Mouse (Mus musculus) neural tube, embryonic 12.5 days (tissue): ENCODE results near the gene Acvr1b. TPM values are rescaled to one million over a fixed set of nuclear protein-coding genes. Genes with fewer than 3 reads are reported as not detected.
A peak's percentile ranks its signal among the peaks of the same experiment; 100 is the strongest.

Experiments used
- ATAC-seq: fragments of 200-750 bp; cut with Nextera tagmentation; 2 replicates; pipeline ENCODE4 v1.8.0; 2017; ENCODE audit warnings: low read depth, mild to moderate bottlenecking, moderate TSS enrichment, moderate library complexity; ENCODE audit not compliant: low FRiP score
- H3K27ac ChIP-seq: fragments of 300-500 bp; sonication (generic); 2 replicates; pipeline ENCODE4 v1.5.1; 2016
- H3K27me3 ChIP-seq: fragments of 300-500 bp; sonication (generic); replicated peaks from 2 replicates; pipeline ENCODE4 v1.6.1; 2016; ENCODE audit warnings: mild to moderate bottlenecking
- H3K36me3 ChIP-seq: fragments of 300-500 bp; sonication (generic); 2 replicates; pipeline ENCODE4 v1.6.1; 2016; ENCODE audit warnings: mild to moderate bottlenecking
- H3K4me1 ChIP-seq: fragments of 300-500 bp; sonication (generic); 2 replicates; pipeline ENCODE4 v1.6.1; 2016
- H3K4me2 ChIP-seq: fragments of 300-500 bp; sonication (generic); replicated peaks from 2 replicates; pipeline ENCODE4 v1.6.1; 2016; ENCODE audit warnings: mild to moderate bottlenecking
- H3K4me3 ChIP-seq: fragments of 300-500 bp; sonication (generic); 2 replicates; pipeline ENCODE4 v1.5.1; 2016
- H3K9ac ChIP-seq: fragments of 300-500 bp; sonication (generic); 2 replicates; pipeline ENCODE4 v1.6.1; 2016; ENCODE audit warnings: mild to moderate bottlenecking
- H3K9me3 ChIP-seq: fragments of 300-500 bp; sonication (generic); 2 replicates; pipeline ENCODE4 v1.6.1; 2016; ENCODE audit warnings: mild to moderate bottlenecking
- WGBS: fragments of 180-500 bp; shearing (Covaris S2); methylation state at CpG from one replicate; pipeline ENCODE4 v1.1.7; 2016; 5-methylcytosine and 5-hydroxymethylcytosine counted together
- polyA plus RNA-seq: library from polyadenylated mRNA; unstranded; fragments of >200 nt; fragmentation: Nextera tagmentation; extraction: Ambion mirVana; gene quantifications from 2 replicates; pipeline ENCODE4 v1.2.1, GENCODE M21; 2016

Acvr1b gene
- polyA plus RNA-seq, 1 experiment from 2014 or later = 15.9 TPM

DNA sequence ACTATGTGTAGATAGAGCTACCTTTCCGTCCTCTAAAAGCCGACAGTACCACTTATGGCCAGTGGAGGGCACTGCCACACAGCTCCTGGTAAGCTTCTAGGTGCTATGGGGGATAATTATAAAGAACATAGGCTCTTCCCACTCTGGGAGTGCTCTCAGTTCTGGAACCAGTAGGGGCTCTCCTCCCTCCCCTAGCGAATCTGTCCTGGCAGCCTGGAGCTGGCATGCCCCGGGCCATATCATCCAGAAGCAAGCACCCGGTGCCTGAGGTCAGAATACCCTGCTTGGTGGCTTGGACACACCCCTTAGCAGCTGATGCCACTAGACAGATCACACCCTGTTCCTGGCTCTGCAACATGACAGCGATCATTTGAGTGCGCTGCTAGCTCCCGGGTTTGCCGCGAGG, 66.9 kb downstream of the Acvr1b start:
- H3K27ac ChIP-seq = no peak overlapping the region
- WGBS = 16% methylated on average over 10 of the region's 10 CpGs
- no peak overlapping the region for H3K4me3 ChIP-seq
- peak overlapping the region; percentile 47 for H3K4me2 ChIP-seq
- peaks cover 4% of the 10 kb centered on the region; the same call in 1 of the 2 replicates for H3K27me3 ChIP-seq
- H3K9ac ChIP-seq = no peak overlapping the region
- no peaks in the 10 kb centered on the region for H3K36me3 ChIP-seq
- peak; percentile 68 for ATAC-seq
- H3K4me1 ChIP-seq = peaks cover 16% of the 10 kb centered on the region
- H3K9me3 ChIP-seq = no peaks in the 10 kb centered on the region

DNA sequence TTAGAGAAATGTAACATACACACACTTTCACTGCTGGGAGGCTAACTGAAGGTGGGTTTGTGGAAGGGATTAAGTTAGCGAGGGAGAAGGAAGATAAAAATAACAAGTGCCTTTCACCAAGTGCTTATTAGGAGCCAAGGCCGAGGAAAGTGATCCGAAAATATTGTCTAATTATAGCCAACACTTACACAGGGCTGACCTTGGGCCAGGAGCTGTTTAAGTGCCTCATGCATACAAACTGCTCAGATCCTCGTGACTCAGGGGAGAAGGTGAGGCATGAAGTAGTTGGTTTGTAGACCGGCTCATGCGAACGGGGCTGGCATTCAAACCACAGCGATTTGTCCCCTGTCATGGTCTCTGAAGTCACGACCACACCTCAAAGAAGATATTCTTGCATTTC, 67.4 kb downstream of the Acvr1b start:
- no peaks in the 10 kb centered on the region for H3K9me3 ChIP-seq
- WGBS = 69% methylated on average over 9 of the region's 9 CpGs
- no peak for ATAC-seq
- H3K27me3 ChIP-seq = peaks cover 4% of the 10 kb centered on the region; the same call in 1 of the 2 replicates
- H3K27ac ChIP-seq = no peak overlapping the region
- H3K4me2 ChIP-seq = peak overlapping the region; percentile 47
- no peaks in the 10 kb centered on the region for H3K36me3 ChIP-seq
- no peak overlapping the region for H3K9ac ChIP-seq
- H3K4me1 ChIP-seq = peaks cover 13% of the 10 kb centered on the region; the same call in 1 of the 2 replicates
- H3K4me3 ChIP-seq = no peak overlapping the region

DNA sequence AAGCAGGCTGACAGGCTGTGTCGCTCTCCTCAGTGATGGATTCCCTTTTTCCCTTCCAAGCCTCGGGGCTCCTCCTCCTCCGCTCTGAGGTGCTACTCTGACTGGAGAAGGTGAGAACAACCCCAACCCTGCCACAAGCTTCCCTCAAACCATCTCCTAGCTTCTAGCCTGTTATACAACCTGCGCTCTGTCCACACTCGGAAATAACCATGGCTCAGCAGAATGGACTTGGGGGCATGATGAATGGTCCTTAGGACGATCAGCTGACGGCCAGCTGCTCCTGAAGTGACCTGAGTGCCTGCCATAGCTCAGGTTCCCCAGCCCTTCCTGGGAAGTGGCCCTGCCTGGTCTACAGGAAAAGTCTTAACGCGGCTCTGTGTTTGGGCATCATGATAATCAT, 68.0 kb downstream of the Acvr1b start:
- H3K4me3 ChIP-seq = no peak overlapping the region
- 65% methylated on average over 9 of the region's 9 CpGs for WGBS
- H3K4me1 ChIP-seq = peaks cover 13% of the 10 kb centered on the region; the same call in 1 of the 2 replicates
- ATAC-seq = no peak
- H3K4me2 ChIP-seq = no peak overlapping the region
- no peaks in the 10 kb centered on the region for H3K9me3 ChIP-seq
- H3K27ac ChIP-seq = no peak overlapping the region
- H3K9ac ChIP-seq = no peak overlapping the region
- H3K36me3 ChIP-seq = no peaks in the 10 kb centered on the region
- H3K27me3 ChIP-seq = peaks cover 4% of the 10 kb centered on the region; the same call in 1 of the 2 replicates

GRCm38 (mm10) chr15:101242645-101243044, 68.8 kb downstream of the Acvr1b start:
- Histone ChIP-seq H3K4me2 (no peak overlapping the region), H3K4me3 (no peak overlapping the region), H3K27me3 (peaks cover 4% of the 10 kb centered on the region; the same call in 1 of the 2 replicates), H3K9me3 (no peaks in the 10 kb centered on the region), H3K9ac (no peak overlapping the region), H3K36me3 (no peaks in the 10 kb centered on the region), H3K4me1 (peaks cover 17% of the 10 kb centered on the region; the same call in 1 of the 2 replicates), H3K27ac (no peak overlapping the region)
- no peak for ATAC-seq
- WGBS = 21% methylated on average over 8 of the region's 8 CpGs

DNA sequence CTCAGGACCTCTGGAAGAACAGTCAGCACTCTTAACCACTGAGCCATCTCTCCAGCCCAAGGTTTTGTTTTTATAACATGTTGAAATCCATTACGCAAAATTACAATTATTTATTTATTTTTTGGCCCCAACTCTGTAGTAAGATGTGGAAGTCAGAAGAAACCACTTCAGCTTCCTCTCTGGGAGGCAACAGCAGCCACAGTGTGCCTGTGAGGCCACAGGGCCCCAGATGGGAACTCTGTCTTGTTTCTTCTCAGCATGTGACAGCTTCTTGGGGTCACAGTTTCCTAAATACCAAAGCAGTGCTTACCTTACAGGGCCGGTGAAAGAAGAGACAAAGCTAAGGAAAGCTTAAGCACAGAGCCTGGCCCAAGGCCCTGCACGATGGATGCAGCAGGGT, 70.1 kb downstream of the Acvr1b start:
- peaks cover 12% of the 10 kb centered on the region; the same call in 1 of the 2 replicates for H3K4me1 ChIP-seq
- no peak overlapping the region for H3K4me2 ChIP-seq
- H3K36me3 ChIP-seq = no peaks in the 10 kb centered on the region
- no peak overlapping the region for H3K4me3 ChIP-seq
- no peak overlapping the region for H3K27ac ChIP-seq
- no peaks in the 10 kb centered on the region for H3K27me3 ChIP-seq
- no peak for ATAC-seq
- no peaks in the 10 kb centered on the region for H3K9me3 ChIP-seq
- H3K9ac ChIP-seq = no peak overlapping the region
- 68% methylated on average over 3 of the region's 3 CpGs for WGBS

DNA sequence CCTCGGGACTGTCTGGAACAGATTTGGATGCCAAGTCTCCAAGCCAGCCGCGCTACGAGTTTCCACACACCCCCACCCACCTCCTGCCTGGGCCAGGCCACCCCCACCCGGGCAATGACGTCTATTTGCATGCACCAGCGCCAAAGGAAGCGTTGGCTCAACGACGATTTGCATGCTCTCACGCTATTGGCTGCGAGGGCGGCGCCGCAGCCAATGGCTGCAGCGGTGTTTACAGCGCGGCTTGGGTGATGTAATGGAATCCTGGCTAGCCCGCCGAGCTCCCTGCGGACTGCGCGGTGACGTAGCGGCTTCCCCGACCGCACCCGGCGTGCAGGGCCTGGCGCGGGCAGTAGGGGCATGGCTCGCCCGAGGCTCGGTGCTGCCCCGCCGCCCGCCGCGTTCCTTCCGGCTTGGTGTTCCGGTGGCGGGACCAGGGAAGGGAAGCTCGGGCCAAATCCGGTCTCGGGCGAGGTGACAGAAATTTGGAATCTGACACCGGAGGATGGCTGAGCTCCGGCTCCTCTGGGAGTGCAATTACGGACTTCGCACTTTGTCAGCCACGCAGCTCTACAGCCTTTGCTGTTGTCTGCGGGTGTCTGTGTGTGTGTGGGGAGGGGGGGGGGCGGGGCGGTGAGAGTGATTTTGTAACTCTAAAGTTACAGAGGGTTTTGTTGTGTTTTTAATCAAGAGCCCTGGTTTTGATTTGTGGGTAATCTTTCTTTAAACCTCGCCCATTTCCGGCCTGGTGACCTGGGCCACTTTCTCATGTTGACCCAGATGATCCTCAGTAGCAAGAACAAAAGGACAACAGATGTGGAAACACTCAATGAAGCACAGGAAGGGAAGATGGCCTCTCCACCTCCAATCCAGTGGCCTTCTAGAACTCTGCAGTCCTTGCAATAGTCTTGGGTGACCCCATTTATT, 72.6 kb downstream of the Acvr1b start:
- Histone ChIP-seq H3K36me3 (no peaks in the 10 kb centered on the region), H3K4me2 (peak overlapping the region; percentile 66), H3K27me3 (no peaks in the 10 kb centered on the region), H3K9ac (peak overlapping the region; percentile 54), H3K9me3 (no peaks in the 10 kb centered on the region), H3K4me3 (peak overlapping the region; percentile 37), H3K27ac (peak overlapping the region; percentile 46), H3K4me1 (peaks cover 4% of the 10 kb centered on the region; the same call in 1 of the 2 replicates)
- 2% methylated on average over 54 of the region's 56 CpGs for WGBS
- ATAC-seq = peak; percentile 98

- H3K27ac ChIP-seq = no peak overlapping the region
- 85% methylated on average over 1 of the region's 1 CpGs for WGBS
- no peak overlapping the region for H3K9ac ChIP-seq
Measured at GRCm38 (mm10) chr15:101247155-101247498, 73.3 kb downstream of the Acvr1b start.

GRCm38 (mm10) chr15:101248029-101248710, 74.3 kb downstream of the Acvr1b start:
- Histone ChIP-seq H3K27me3 (no peaks in the 10 kb centered on the region), H3K36me3 (no peaks in the 10 kb centered on the region), H3K4me1 (peaks cover 4% of the 10 kb centered on the region; the same call in 1 of the 2 replicates), H3K4me3 (no peak overlapping the region), H3K9me3 (no peaks in the 10 kb centered on the region), H3K27ac (no peak overlapping the region), H3K9ac (no peak overlapping the region), H3K4me2 (no peak overlapping the region)
- no peak for ATAC-seq
- WGBS = 59% methylated on average over 5 of the region's 5 CpGs

More at GRCm38 (mm10) chr15:101247155-101247498, 73.3 kb downstream of the Acvr1b start:
- Histone ChIP-seq H3K4me2 (peak overlapping the region; percentile 66), H3K27me3 (no peaks in the 10 kb centered on the region), H3K36me3 (no peaks in the 10 kb centered on the region), H3K4me1 (peaks cover 4% of the 10 kb centered on the region; the same call in 1 of the 2 replicates), H3K4me3 (no peak overlapping the region), H3K9me3 (no peaks in the 10 kb centered on the region)
- no peak for ATAC-seq

- 81% methylated on average over 9 of the region's 9 CpGs for WGBS
- H3K4me2 ChIP-seq = no peak overlapping the region
- ATAC-seq = no peak
Measured at GRCm38 (mm10) chr15:101250220-101250800, 76.4 kb downstream of the Acvr1b start.

DNA sequence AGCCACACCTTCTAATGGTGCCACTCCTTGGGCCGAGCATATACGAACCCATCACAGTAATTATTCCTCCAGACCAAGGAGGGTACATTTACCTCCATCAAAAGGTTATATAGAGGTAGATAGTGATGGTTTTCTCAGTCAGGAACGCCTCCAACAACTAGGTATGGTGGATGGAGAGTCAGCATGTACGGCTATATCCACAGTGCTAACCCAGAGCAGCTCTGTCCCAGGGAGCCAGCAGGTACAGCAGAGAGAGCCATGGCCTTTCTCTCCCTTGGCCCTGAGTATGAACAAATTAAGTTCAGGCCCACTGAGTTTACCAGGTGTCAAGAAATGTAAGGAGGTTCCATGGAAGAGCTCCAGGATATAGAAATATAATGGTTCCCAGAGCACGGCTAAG, 78.1 kb downstream of the Acvr1b start:
- ATAC-seq = no peak
- Histone ChIP-seq H3K4me1 (peaks cover 13% of the 10 kb centered on the region), H3K4me3 (no peak overlapping the region), H3K9me3 (no peaks in the 10 kb centered on the region), H3K4me2 (no peak overlapping the region), H3K36me3 (no peaks in the 10 kb centered on the region), H3K27me3 (no peaks in the 10 kb centered on the region), H3K9ac (no peak overlapping the region), H3K27ac (no peak overlapping the region)
- WGBS = 88% methylated on average over 5 of the region's 5 CpGs

More at GRCm38 (mm10) chr15:101250220-101250800, 76.4 kb downstream of the Acvr1b start:
- Histone ChIP-seq H3K36me3 (no peaks in the 10 kb centered on the region), H3K9me3 (no peaks in the 10 kb centered on the region), H3K4me3 (no peak overlapping the region), H3K9ac (no peak overlapping the region), H3K27me3 (no peaks in the 10 kb centered on the region), H3K27ac (no peak overlapping the region), H3K4me1 (peaks cover 13% of the 10 kb centered on the region)

DNA sequence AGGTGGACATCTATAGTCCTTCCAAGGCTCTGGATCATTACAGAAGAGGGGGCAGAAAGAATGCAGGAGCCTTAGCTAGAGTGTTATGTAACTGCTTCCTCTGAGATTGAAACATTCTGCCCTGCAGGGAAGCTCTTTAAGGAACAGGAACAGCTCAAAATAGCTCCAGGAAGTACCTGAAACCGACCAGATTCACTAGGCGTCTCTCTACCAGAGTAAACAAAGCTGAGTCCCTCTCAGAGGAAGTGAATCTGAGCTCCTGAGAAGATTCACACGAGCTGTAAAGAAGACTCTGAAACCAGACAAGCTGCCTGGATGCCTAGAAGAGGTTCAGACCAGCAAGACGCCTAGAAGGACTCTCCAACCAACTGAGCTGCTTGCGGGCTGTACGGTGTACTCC, 78.7 kb downstream of the Acvr1b start:
- Histone ChIP-seq H3K36me3 (no peaks in the 10 kb centered on the region), H3K27ac (no peak overlapping the region), H3K4me3 (no peak overlapping the region), H3K4me1 (peaks cover 9% of the 10 kb centered on the region), H3K9ac (no peak overlapping the region), H3K9me3 (no peaks in the 10 kb centered on the region), H3K27me3 (no peaks in the 10 kb centered on the region), H3K4me2 (no peak overlapping the region)
- ATAC-seq = no peak
- WGBS = 89% methylated on average over 6 of the region's 6 CpGs

- Histone ChIP-seq H3K9me3 (no peaks in the 10 kb centered on the region), H3K4me1 (peaks cover 9% of the 10 kb centered on the region), H3K9ac (peak overlapping the region; percentile 84), H3K27me3 (no peaks in the 10 kb centered on the region), H3K4me3 (peak overlapping the region; percentile 68), H3K36me3 (no peaks in the 10 kb centered on the region), H3K4me2 (peak overlapping the region; percentile 93), H3K27ac (no peak overlapping the region)
- 33% methylated on average over 3 of the region's 3 CpGs for WGBS
- ATAC-seq = peak; percentile 10; the same call in 1 of the 2 replicates
Measured at GRCm38 (mm10) chr15:101253563-101253885, 79.7 kb downstream of the Acvr1b start.
